Mouse (Mus musculus) brain, embryonic 14.5 days (tissue): ENCODE results near the gene Adam10.

ENCODE experiments used
- CTCF ChIP-seq: fragments of 200-500 bp; IDR thresholded peaks from 2 replicates; pipeline ENCODE4 v1.5.1; 2012; ENCODE audit warnings: inconsistent platforms, mild to moderate bottlenecking, moderate library complexity, borderline replicate concordance; ENCODE audit not compliant: insufficient read depth, insufficient read length; ENCODE audit errors: extremely low read depth
- POLR2A ChIP-seq: fragments of 200-500 bp; IDR thresholded peaks from 2 replicates; pipeline ENCODE4 v1.6.1; 2012; ENCODE audit warnings: mild to moderate bottlenecking, inconsistent platforms, borderline replicate concordance; ENCODE audit not compliant: poor library complexity, insufficient read depth, insufficient read length, severe bottlenecking; ENCODE audit errors: extremely low read depth

DNA sequence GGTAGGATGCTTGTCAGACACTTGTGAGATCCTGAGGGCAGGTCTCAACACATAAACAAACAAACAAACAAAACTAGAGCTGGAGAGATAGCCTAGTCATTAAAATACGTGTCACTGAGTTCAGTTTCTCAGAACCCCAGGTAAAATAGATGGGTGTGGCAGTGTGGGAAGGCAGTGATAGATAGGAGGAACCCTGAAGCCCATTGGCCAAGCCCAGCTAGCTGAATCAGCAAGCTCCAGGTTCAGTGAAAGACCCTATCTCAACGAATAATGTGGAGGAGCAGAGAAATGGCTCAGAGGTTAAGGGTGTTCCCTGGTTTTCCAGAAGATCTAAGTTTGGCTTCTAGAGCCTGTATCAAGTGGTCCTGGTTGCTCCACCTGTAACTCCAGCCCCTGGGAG lies 9.6 kb upstream of the Adam10 start:
- TF ChIP-seq CTCF = no peak
- no peak for TF ChIP-seq POLR2A
